32 mouse cellular contexts compared by ENCODE assay signal in the genomic region with DNA sequence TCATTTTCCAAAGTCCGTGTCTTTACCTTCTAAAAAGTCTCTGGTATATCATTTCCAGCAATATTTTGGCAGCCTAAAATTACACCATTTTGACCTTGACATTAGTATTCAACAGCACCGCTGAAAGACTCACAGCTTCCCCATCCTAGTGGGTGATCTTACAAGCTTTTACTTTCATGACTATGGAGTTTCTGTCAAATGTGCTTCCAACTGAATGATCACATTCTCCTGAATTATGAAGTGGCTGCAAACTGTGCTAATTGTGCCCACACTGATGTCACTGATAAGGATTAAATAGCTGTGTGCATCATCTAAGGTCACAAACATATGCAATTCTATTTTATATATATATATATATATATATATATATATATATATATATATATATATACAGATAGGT.
"Had no signal": no experiment of that assay in that cellular context is flagged by ENCODE, and none has a peak within 500 bp of the region (broad histone marks: within the 10 kb centered on the region; RNA-seq: fewer than 3 reads in every experiment).

No protein-coding gene starts in this region.

- H3K4me1 ChIP-seq: limb, embryonic 12.5 days; limb, embryonic 13.5 days; limb, embryonic 15.5 days; liver, embryonic 12.5 days; liver, embryonic 13.5 days; liver, embryonic 15.5 days; lung, embryonic 15.5 days; megakaryocyte, embryonic 14.5 days had no signal

- H3K9me3 ChIP-seq: limb, embryonic 10.5 days; limb, embryonic 12.5 days; limb, embryonic 13.5 days; limb, embryonic 15.5 days; liver, embryonic 12.5 days; liver, embryonic 13.5 days; liver, embryonic 15.5 days; lung, embryonic 15.5 days; megakaryocyte, embryonic 14.5 days; midbrain, embryonic 10.5 days; midbrain, embryonic 12.5 days; midbrain, embryonic 13.5 days; midbrain, embryonic 15.5 days had no signal

- DNase-seq: left cerebral cortex, postnatal 4 days; liver; liver, embryonic 13.5 days; liver, postnatal 0 days; lung, adult 18-20 months; lung, adult 2 months; lung, embryonic 14.5 days; lung, postnatal 10 days; lung, postnatal 14 days; lung, postnatal 36 days; lung, postnatal 4 days; midbrain, embryonic 14.5 days had no signal

- ATAC-seq: liver, embryonic 12.5 days; liver, postnatal 0 days; lung, postnatal 0 days; midbrain, embryonic 13.5 days; midbrain, embryonic 15.5 days; midbrain, embryonic 16.5 days had no signal

- H3K36me3 ChIP-seq: limb, embryonic 10.5 days; limb, embryonic 12.5 days; limb, embryonic 13.5 days; limb, embryonic 15.5 days; liver, embryonic 12.5 days; liver, embryonic 13.5 days; liver, embryonic 15.5 days; lung, embryonic 15.5 days; midbrain, embryonic 10.5 days; midbrain, embryonic 12.5 days; midbrain, embryonic 13.5 days; midbrain, embryonic 15.5 days had no signal

- H3K27ac ChIP-seq: left cerebral cortex, adult 2 months; limb, embryonic 10.5 days; limb, embryonic 12.5 days; limb, embryonic 13.5 days; limb, embryonic 15.5 days; liver, embryonic 12.5 days; liver, embryonic 13.5 days; liver, embryonic 14.5 days; liver, embryonic 15.5 days; lung, embryonic 15.5 days; macrophage; midbrain, embryonic 10.5 days; midbrain, embryonic 12.5 days; midbrain, embryonic 13.5 days; midbrain, embryonic 15.5 days had no signal

- H3K4me3 ChIP-seq: left cerebral cortex, adult 2 months; limb, embryonic 10.5 days; limb, embryonic 12.5 days; limb, embryonic 13.5 days; limb, embryonic 15.5 days; liver, embryonic 12.5 days; liver, embryonic 13.5 days; liver, embryonic 15.5 days; lung, embryonic 15.5 days; megakaryocyte, embryonic 14.5 days; midbrain, embryonic 10.5 days; midbrain, embryonic 12.5 days; midbrain, embryonic 13.5 days; midbrain, embryonic 15.5 days; myocyte had no signal

- H3K4me2 ChIP-seq: limb, embryonic 12.5 days; limb, embryonic 13.5 days; limb, embryonic 15.5 days; liver, embryonic 11.5 days; liver, embryonic 12.5 days; liver, embryonic 13.5 days; liver, embryonic 15.5 days; lung, embryonic 14.5 days; lung, embryonic 15.5 days; midbrain, embryonic 11.5 days; midbrain, embryonic 12.5 days; midbrain, embryonic 13.5 days; midbrain, embryonic 15.5 days had no signal

- H3K27me3 ChIP-seq: limb, embryonic 12.5 days; limb, embryonic 13.5 days; limb, embryonic 15.5 days; liver, embryonic 12.5 days; liver, embryonic 13.5 days; liver, embryonic 15.5 days; lung, embryonic 15.5 days; megakaryocyte, embryonic 14.5 days; midbrain, embryonic 12.5 days; midbrain, embryonic 13.5 days; midbrain, embryonic 15.5 days had no signal

- H3K9ac ChIP-seq: limb, embryonic 12.5 days; limb, embryonic 13.5 days; limb, embryonic 15.5 days; liver, embryonic 12.5 days; liver, embryonic 13.5 days; liver, embryonic 14.5 days; liver, embryonic 15.5 days; liver, postnatal 0 days; lung, embryonic 14.5 days; lung, embryonic 15.5 days; midbrain, embryonic 12.5 days; midbrain, embryonic 13.5 days; midbrain, embryonic 15.5 days had no signal
